Mouse (Mus musculus): Measurements from ENCODE around the gene 4930564D02Rik. TPM values are rescaled to one million over a fixed set of nuclear protein-coding genes. Genes with fewer than 3 reads are reported as not detected.

4930564D02Rik gene
- polyA plus RNA-seq (2015; fragmentation: Nextera tagmentation; extraction: Ambion mirVana) = not detected in 2 replicates

DNA sequence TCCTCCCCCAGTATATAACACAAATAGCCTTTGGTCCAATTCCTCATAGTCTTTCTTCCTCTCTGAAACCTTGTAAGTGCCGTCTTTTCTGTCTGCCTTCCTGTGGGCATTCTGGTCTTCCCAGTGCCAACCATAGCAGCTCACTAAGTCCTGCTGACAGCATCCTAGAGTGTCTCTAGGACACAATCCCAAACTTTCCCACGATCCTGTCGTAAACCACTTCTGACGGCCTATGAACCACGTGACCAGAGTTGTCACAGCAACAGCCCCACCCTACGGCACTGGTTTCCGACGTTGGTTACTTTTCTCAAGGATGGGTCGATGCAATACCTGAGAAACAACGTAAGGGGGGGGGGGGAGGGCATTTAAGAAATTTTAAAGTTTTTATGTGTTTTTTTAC is at the start of gene 4930564D02Rik:
Gene 4930564D02Rik, plus strand, starts transcription at position 301 of the 400 bp plus-strand sequence.
- no peak within 1 kb of the TSS for H3K4me3 ChIP-seq (replicated peaks)
- no peaks in the 10 kb centered on the region for H3K4me1 ChIP-seq
- H3K4me2 ChIP-seq = no peak within 1 kb of the TSS
- H3K27me3 ChIP-seq (replicated peaks) = no peaks in the 10 kb centered on the region
- 89% methylated on average over 10 of the region's 10 CpGs for WGBS
- no peak for ATAC-seq (ENCODE audit: low FRiP score)
- H3K9me3 ChIP-seq (replicated peaks) = no peaks in the 10 kb centered on the region
- no peak within 1 kb of the TSS for H3K27ac ChIP-seq (replicated peaks)
- H3K36me3 ChIP-seq = no peaks in the 10 kb centered on the region
- no peak within 1 kb of the TSS for H3K9ac ChIP-seq (replicated peaks)

DNA sequence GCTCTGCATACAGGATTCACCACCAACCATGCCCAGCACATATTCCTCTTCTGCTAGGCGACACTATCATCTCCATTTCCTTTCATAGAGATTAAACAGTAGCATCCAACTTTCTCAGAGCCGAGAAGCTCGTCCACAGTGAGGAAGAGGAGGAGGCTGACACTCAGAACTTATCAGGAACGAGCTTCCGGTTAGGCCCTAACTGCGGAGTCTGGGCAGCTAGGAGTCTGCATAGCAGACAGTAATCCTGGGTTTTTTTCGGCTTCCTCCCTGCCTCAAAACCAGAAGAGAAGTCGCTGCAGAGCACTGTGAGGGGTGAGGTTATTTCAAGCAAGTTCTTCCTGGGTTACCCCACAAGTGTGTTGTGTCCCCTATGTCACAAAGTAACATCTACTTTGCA is 49.3 kb upstream of the 4930564D02Rik start:
- peak overlapping the region; percentile 7; the same call in 1 of the 2 replicates for H3K27ac ChIP-seq (replicated peaks)
- H3K4me2 ChIP-seq = no peak overlapping the region
- H3K4me1 ChIP-seq = peaks cover 4% of the 10 kb centered on the region
- no peak for ATAC-seq (ENCODE audit: low FRiP score)
- peaks cover 8% of the 10 kb centered on the region; the same call in 1 of the 2 replicates for H3K36me3 ChIP-seq
- H3K9ac ChIP-seq (replicated peaks) = no peak overlapping the region
- H3K9me3 ChIP-seq (replicated peaks) = no peaks in the 10 kb centered on the region
- 93% methylated on average over 8 of the region's 8 CpGs for WGBS
- no peaks in the 10 kb centered on the region for H3K27me3 ChIP-seq (replicated peaks)
- no peak overlapping the region for H3K4me3 ChIP-seq (replicated peaks)

DNA sequence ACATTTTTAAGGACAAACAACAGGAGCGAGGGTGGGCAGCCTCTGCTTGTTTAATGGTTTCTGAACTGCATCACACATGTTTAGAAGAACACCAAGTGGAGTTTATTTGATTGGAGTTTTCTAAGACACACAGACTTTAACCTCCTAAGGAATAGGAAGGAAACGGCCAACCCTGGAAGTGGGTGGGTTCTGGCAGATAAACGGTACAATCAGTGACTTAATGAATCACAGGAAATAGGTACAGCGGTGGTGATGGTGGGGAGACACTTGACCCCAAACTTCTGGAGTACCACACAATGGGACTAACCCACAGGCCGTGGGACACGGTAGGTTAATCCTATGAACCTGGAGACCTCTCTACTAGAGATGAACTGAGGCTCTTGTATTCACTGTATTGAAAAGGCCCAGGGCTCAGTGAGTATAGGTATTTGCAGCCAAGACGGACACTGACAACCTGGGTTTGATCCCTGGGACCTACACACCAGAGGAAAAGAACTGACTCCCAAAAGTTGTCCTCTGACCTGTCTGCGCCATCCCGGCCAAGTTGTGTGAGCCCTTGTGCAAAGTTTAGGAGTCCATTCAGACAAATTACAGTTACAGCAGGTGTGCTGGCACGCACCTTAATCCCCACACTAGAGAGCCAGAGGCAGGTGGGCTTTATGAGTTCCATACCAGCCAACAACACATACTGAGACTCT is 48.4 kb upstream of the 4930564D02Rik start:
- Histone ChIP-seq H3K9me3 (replicated peaks) (no peaks in the 10 kb centered on the region), H3K36me3 (0 out of 2 replicates have a peak, but pooled peaks cover 7% of the 10 kb centered on the region), H3K9ac (replicated peaks) (no peak overlapping the region), H3K4me2 (no peak overlapping the region), H3K4me3 (replicated peaks) (no peak overlapping the region), H3K27me3 (replicated peaks) (no peaks in the 10 kb centered on the region), H3K27ac (replicated peaks) (no peak overlapping the region), H3K4me1 (peaks cover 4% of the 10 kb centered on the region)
- ATAC-seq (ENCODE audit: low FRiP score) = no peak
- WGBS = 91% methylated on average over 10 of the region's 10 CpGs

DNA sequence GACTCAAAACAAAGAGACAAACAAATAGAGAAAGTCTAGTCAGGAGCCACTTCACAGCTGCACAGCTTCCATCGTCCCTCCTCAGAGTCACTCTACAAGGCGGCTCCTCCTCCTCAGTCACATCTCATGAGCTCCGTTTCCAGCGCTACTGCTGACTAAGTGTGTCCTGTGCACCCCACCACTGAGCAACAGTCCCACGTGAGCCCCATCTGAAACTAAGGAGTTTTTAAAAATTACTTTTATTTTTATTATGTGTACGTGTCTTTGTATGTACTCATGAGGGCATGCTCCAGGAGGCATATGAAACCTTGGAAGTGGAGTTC is 47.9 kb upstream of the 4930564D02Rik start:
- 92% methylated on average over 6 of the region's 6 CpGs for WGBS

DNA sequence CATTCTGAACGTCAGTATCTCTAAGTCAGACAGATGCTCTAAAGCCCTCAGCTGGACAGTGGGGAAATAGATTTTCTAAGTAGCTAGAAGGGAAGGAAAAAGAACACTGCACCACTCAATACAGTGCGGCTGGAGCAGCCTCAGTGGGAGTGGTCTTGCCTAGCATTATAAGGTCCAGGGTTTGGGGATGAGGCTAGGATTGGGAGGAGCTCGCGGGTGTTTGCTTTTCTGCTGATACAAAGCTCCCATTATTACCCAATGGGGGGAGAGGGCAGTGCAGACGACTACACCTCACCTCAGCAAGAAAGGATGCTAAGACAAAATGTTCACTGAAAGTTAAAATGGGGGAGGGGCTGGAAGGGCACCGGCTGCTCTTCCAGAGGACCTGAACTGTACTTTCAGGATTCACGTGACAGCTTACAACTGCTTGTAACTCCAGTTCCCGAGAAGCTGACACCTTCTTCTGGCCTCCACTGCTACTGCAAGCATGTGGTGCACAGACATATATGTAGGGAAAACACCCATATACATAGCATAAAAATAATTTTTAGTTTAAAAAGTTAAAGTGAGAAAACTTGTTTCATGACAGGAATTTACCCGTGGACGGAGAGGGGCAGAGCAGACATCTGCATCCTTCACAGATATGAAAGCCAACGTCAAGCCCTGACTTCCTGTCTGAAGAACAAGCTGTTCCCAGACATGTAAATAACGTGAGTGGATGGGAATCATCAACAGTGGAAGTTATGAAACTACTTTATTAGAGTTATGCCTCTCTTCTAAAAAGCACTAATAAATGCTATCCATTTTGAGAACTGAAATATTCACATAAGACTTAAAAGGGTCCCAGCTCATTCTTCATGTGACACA is 46.6 kb upstream of the 4930564D02Rik start:
- no peaks in the 10 kb centered on the region for H3K9me3 ChIP-seq (replicated peaks)
- peaks cover 4% of the 10 kb centered on the region for H3K4me1 ChIP-seq
- H3K4me2 ChIP-seq = no peak overlapping the region
- no peak for ATAC-seq (ENCODE audit: low FRiP score)
- H3K27me3 ChIP-seq (replicated peaks) = no peaks in the 10 kb centered on the region
- H3K9ac ChIP-seq (replicated peaks) = no peak overlapping the region
- no peak overlapping the region for H3K4me3 ChIP-seq (replicated peaks)
- 0 out of 2 replicates have a peak overlapping the region, but pooled peaks have one; percentile 37 for H3K27ac ChIP-seq (replicated peaks)
- 0 out of 2 replicates have a peak, but pooled peaks cover 7% of the 10 kb centered on the region for H3K36me3 ChIP-seq
- 55% methylated on average over 12 of the region's 12 CpGs for WGBS

More for the DNA sequence above, 47.9 kb upstream of the 4930564D02Rik start:
- no peak for ATAC-seq (ENCODE audit: low FRiP score)
- 0 out of 2 replicates have a peak overlapping the region, but pooled peaks have one; percentile 33 for H3K27ac ChIP-seq (replicated peaks)
- peaks cover 4% of the 10 kb centered on the region for H3K4me1 ChIP-seq
- H3K27me3 ChIP-seq (replicated peaks) = no peaks in the 10 kb centered on the region
- no peak overlapping the region for H3K4me2 ChIP-seq
- no peak overlapping the region for H3K4me3 ChIP-seq (replicated peaks)
- H3K36me3 ChIP-seq = 0 out of 2 replicates have a peak, but pooled peaks cover 7% of the 10 kb centered on the region
- no peak overlapping the region for H3K9ac ChIP-seq (replicated peaks)
- H3K9me3 ChIP-seq (replicated peaks) = no peaks in the 10 kb centered on the region

DNA sequence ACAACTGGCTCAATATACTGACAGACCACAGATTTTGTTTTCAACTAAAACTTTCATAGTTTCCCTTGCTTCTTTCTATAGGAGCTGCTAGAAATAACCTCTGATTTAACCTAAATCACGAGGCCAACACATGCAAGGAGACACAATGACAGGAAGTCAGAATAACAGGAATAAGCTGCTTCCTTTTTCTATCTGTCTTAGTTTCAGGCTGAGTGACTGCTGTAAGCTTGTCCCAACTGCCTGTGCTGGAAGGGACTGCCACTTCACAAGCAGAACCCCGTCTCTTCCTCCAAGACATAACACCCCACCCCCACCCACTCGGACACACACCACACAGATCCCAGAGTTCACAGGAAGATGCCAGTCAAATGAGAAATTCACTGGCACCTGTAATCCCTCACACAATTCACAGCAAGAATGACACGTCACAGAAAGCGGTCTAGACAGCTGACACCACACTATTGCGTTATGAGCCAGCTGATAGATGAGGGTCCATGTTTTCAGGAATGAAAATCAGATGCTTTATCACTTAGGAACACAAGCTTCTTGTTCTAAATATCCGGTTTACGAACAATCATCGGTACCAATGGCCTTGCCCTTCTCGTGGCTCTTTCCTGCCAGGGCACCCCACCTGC is 43.2 kb upstream of the 4930564D02Rik start:
- no peak overlapping the region for H3K27ac ChIP-seq (replicated peaks)
- H3K4me1 ChIP-seq = peaks cover 4% of the 10 kb centered on the region
- 86% methylated on average over 10 of the region's 10 CpGs for WGBS
- H3K9ac ChIP-seq (replicated peaks) = no peak overlapping the region
- H3K27me3 ChIP-seq (replicated peaks) = no peaks in the 10 kb centered on the region
- H3K4me3 ChIP-seq (replicated peaks) = no peak overlapping the region
- no peak overlapping the region for H3K4me2 ChIP-seq
- H3K36me3 ChIP-seq = peaks cover 14% of the 10 kb centered on the region
- ATAC-seq (ENCODE audit: low FRiP score) = no peak
- H3K9me3 ChIP-seq (replicated peaks) = no peaks in the 10 kb centered on the region

DNA sequence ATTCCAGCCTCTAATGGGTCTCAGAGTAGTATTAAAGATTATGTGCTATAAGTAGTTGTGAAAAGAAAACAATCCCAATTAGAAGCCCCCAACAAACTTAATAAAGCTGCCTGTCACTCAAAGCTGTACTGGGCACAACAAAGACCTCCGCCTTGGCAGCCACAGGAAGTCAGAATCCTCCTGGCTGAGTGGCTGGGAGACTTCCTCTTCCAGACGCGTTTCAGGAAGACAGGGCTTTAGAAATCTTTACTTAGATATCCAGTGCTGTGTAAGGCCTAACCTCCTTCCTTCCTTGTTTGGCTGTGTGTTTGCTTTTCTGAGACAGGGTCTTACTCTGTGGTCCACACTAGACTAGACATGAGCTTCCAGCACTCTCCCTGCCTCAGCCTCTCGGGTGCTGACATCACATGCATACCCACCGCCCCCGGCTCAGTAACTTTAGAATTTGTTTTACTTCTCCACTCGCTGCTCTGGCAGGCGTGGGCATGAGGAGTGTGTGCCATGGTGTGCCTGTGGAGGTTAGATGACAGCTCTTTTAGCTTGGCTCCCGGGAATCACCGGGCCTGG is 30.3 kb upstream of the 4930564D02Rik start:
- Histone ChIP-seq H3K36me3 (peaks cover 68% of the 10 kb centered on the region), H3K4me1 (peaks cover 8% of the 10 kb centered on the region), H3K27me3 (replicated peaks) (no peaks in the 10 kb centered on the region), H3K27ac (replicated peaks) (no peak overlapping the region), H3K4me3 (replicated peaks) (no peak overlapping the region), H3K9me3 (replicated peaks) (no peaks in the 10 kb centered on the region), H3K4me2 (no peak overlapping the region), H3K9ac (replicated peaks) (no peak overlapping the region)
- ATAC-seq (ENCODE audit: low FRiP score) = no peak
- 91% methylated on average over 10 of the region's 10 CpGs for WGBS

DNA sequence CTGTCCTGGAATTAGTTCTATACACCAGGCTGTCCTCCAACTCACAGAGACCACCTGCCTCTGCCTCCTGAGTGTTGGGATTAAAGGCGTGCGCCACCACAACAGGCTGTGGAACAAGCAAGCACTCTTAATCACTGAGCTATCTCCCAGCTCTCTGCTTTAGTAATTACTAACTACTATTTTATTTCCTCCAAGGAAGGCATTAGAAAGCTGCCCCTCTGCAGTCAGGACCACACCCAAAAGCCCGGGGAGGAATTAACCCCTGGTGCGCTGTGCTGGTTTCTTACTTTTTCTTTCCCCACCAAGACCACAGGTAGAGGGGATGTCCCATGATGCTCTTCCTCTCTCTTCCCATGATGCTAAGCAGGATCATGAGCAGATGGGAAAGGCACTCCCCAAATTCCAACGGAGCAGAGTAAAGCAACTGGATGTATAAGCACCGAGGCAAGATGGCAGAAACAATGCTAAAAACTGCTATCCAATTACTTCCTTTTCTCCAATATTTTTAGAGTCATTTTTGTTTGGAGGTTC is 29.3 kb upstream of the 4930564D02Rik start:
- no peak for ATAC-seq (ENCODE audit: low FRiP score)
- no peak overlapping the region for H3K4me3 ChIP-seq (replicated peaks)
- no peaks in the 10 kb centered on the region for H3K27me3 ChIP-seq (replicated peaks)
- H3K9ac ChIP-seq (replicated peaks) = no peak overlapping the region
- no peak overlapping the region for H3K27ac ChIP-seq (replicated peaks)
- H3K36me3 ChIP-seq = peaks cover 58% of the 10 kb centered on the region
- H3K4me1 ChIP-seq = peaks cover 10% of the 10 kb centered on the region
- WGBS = 91% methylated on average over 6 of the region's 6 CpGs
- no peak overlapping the region for H3K4me2 ChIP-seq
- no peaks in the 10 kb centered on the region for H3K9me3 ChIP-seq (replicated peaks)

DNA sequence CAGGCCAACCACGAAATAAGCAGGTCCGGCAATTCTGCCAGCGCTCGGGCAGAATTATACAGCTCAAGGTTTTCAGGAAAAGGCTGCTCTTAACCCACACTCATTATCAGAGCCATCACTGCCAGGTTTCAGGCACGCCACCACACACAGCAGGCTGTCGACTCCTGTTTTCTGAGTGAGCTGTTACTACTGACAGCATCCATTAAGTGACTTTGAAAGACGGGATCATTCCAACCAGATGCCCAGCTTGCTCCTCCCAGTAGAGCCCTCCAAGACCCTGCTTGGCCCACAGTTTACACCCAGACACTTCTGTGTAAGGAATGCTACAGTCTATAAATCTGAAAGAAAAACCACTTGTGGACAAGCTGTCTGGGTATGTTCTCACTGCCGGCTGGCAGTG is 26.6 kb upstream of the 4930564D02Rik start:
- Histone ChIP-seq H3K36me3 (peaks cover 32% of the 10 kb centered on the region), H3K9me3 (replicated peaks) (no peaks in the 10 kb centered on the region), H3K9ac (replicated peaks) (no peak overlapping the region), H3K27ac (replicated peaks) (0 out of 2 replicates have a peak overlapping the region, but pooled peaks have one; percentile 8), H3K27me3 (replicated peaks) (no peaks in the 10 kb centered on the region), H3K4me2 (no peak overlapping the region), H3K4me1 (peaks cover 28% of the 10 kb centered on the region), H3K4me3 (replicated peaks) (no peak overlapping the region)
- 35% methylated on average over 8 of the region's 8 CpGs for WGBS
- ATAC-seq (ENCODE audit: low FRiP score) = 0 out of 2 replicates have a peak, but pooled peaks have one; percentile 13

DNA sequence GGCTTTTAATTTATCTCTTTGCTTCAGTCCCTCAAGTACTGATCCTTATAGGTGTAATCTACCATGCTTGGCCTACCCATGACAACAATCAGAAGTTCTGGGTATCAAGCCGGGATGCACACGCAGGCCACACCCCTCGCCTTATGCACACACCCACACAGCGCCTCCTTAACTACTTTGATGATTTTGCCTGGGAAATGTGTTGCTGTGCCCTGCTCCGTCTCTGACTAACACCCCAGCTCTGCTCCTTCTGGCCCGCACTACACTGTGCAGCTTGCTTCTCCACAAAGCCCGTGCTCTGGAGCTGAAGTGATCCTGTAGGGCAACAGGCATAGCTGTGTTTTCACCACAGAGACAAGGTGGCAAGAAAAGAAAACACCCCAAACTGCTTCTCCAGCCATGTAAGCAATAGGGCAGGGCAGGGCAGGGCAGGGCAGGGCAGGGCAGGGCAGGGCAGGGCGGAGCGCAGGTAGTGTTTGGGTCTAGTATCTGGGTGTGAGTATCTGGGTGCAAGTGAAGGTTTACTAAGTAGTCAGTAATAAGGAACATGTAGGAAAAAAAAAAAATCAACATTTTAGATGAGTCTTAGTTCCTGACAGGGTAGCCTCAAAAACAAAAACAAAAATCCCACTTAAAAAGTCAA is 25.5 kb upstream of the 4930564D02Rik start:
- H3K27ac ChIP-seq (replicated peaks) = no peak overlapping the region
- 94% methylated on average over 9 of the region's 9 CpGs for WGBS
- peaks cover 21% of the 10 kb centered on the region for H3K36me3 ChIP-seq
- no peak overlapping the region for H3K9ac ChIP-seq (replicated peaks)
- H3K9me3 ChIP-seq (replicated peaks) = no peaks in the 10 kb centered on the region
- no peak overlapping the region for H3K4me3 ChIP-seq (replicated peaks)
- no peaks in the 10 kb centered on the region for H3K27me3 ChIP-seq (replicated peaks)
- peaks cover 36% of the 10 kb centered on the region for H3K4me1 ChIP-seq
- ATAC-seq (ENCODE audit: low FRiP score) = no peak
- H3K4me2 ChIP-seq = no peak overlapping the region

DNA sequence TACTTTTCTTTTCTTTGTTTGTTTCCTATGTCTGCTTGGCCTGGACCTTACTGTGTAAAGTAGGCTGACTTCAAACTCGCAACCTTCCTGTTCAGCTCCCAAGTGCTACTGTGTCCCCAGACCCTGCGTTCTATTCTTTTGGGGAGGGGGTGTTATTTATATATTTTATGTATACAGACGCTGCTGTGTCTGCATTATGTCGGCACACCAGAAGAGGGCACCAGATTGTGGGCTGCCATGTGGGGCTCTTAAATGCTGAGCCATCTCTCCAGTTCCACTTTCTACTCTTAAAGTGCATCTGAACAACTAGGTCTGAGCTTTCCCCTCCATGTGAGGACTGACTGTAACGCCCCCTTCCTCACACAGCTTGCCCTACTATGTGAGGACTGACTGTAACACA is 22.9 kb upstream of the 4930564D02Rik start:
- WGBS = 89% methylated on average over 5 of the region's 5 CpGs
- no peak for ATAC-seq (ENCODE audit: low FRiP score)
- H3K4me3 ChIP-seq (replicated peaks) = no peak overlapping the region

More for the DNA sequence above, 22.9 kb upstream of the 4930564D02Rik start:
- Histone ChIP-seq H3K4me1 (peaks cover 57% of the 10 kb centered on the region), H3K9me3 (replicated peaks) (no peaks in the 10 kb centered on the region), H3K9ac (replicated peaks) (no peak overlapping the region), H3K36me3 (no peaks in the 10 kb centered on the region), H3K4me2 (no peak overlapping the region), H3K27me3 (replicated peaks) (no peaks in the 10 kb centered on the region), H3K27ac (replicated peaks) (no peak overlapping the region)
